23 mouse cellular contexts compared by ENCODE assay signal in the genomic region with DNA sequence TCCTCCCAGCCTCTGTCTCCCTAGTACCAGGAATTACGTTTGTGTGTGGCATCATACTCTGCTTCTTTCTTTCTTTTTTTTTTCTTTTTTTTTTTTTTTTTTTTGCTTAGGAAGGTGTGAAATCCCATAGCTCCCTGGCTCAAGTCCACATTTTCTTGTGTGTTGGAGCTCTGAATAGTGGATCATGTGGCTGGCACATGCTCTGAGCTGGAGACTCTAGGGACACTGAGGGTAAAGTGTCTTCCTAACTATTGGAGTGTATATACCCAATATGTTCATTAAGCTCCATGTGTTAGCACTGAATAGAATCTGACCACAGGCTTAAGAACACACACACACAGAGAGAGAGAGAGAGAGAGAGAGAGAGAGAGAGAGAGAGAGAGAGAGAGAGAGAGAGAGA. TPM values are rescaled to one million over a fixed set of nuclear protein-coding genes. Genes with fewer than 3 reads are reported as not detected.
"Had no signal": no experiment of that assay in that cellular context is flagged by ENCODE, and none has a peak within 500 bp of the region (broad histone marks: within the 10 kb centered on the region; RNA-seq: fewer than 3 reads in every experiment).

No protein-coding gene starts in this region.

- DNase-seq: lung, adult 18-20 months; lung, embryonic 14.5 days; lung, postnatal 10 days; lung, postnatal 4 days; midbrain, embryonic 14.5 days; right cerebral cortex, postnatal 14 days; thymus, adult 2 months; thymus, postnatal 25 days; thymus, postnatal 4 days had no signal

- H3K27ac ChIP-seq: midbrain, embryonic 10.5 days; midbrain, embryonic 12.5 days; neural tube, embryonic 13.5 days; neural tube, embryonic 15.5 days; stomach, embryonic 15.5 days; stomach, postnatal 0 days had no signal

- H3K27me3 ChIP-seq: midbrain, embryonic 12.5 days; neural tube, embryonic 13.5 days; neural tube, embryonic 15.5 days; stomach, embryonic 15.5 days had no signal

- H3K4me3 ChIP-seq: midbrain, embryonic 10.5 days; midbrain, embryonic 12.5 days; myocyte; neural tube, embryonic 13.5 days; neural tube, embryonic 15.5 days; stomach, embryonic 15.5 days had no signal

- H3K9me3 ChIP-seq: midbrain, embryonic 10.5 days; midbrain, embryonic 12.5 days; neural tube, embryonic 13.5 days; neural tube, embryonic 15.5 days; stomach, embryonic 15.5 days had no signal

- H3K4me2 ChIP-seq: lung, embryonic 14.5 days; midbrain, embryonic 12.5 days; neural tube, embryonic 13.5 days; neural tube, embryonic 15.5 days; stomach, embryonic 15.5 days had no signal

- H3K36me3 ChIP-seq: midbrain, embryonic 10.5 days; midbrain, embryonic 12.5 days; neural tube, embryonic 13.5 days; neural tube, embryonic 15.5 days; stomach, embryonic 15.5 days had no signal

- H3K9ac ChIP-seq: lung, embryonic 14.5 days; midbrain, embryonic 12.5 days; neural tube, embryonic 13.5 days; neural tube, embryonic 15.5 days; stomach, embryonic 15.5 days had no signal

- H3K4me1 ChIP-seq: midbrain, embryonic 10.5 days; midbrain, embryonic 12.5 days; neural tube, embryonic 13.5 days; neural tube, embryonic 15.5 days; stomach, embryonic 15.5 days had no signal

RNA-seq across cellular contexts. Expression of a gene that starts 33.7 kb away (rescaled TPM):
- total RNA-seq: megakaryocyte-erythroid progenitor cell, adult 5-6 weeks had no signal

RNA-seq across cellular contexts. Expression of a gene that starts 42.2 kb away (rescaled TPM):
- total RNA-seq: megakaryocyte, adult 5-6 weeks; megakaryocyte-erythroid progenitor cell, adult 5-6 weeks had no signal
- polyA plus RNA-seq: lung, embryonic 14.5 days; lung, embryonic 16.5 days; midbrain, embryonic 10.5 days; midbrain, embryonic 12.5 days; midbrain, embryonic 14.5 days; myocyte; neural tube, embryonic 11.5 days; neural tube, embryonic 13.5 days; neural tube, embryonic 15.5 days; spleen, adult 2 months; stomach, embryonic 15.5 days; stomach, postnatal 0 days; testis, adult 2 months; thymus, adult 2 months; urinary bladder, adult 2 months had no signal

RNA-seq across cellular contexts. Expression of a gene that starts 59.6 kb away (rescaled TPM):
- total RNA-seq: megakaryocyte-erythroid progenitor cell, adult 5-6 weeks had no signal
- polyA plus RNA-seq: spleen, adult 2 months; testis, adult 2 months; urinary bladder, adult 2 months had no signal
